8 mouse cellular contexts compared by ENCODE assay signal in genomic region chr7:100495581-100496251, GRCm38 (mm10). TPM values are rescaled to one million over a fixed set of nuclear protein-coding genes. Genes with fewer than 3 reads are reported as not detected.
DNase-seq lines count a peak whose midpoint lies in the region; ATAC-seq lines count a peak whose summit lies in the region.

No protein-coding gene starts in this region.

- peak; percentile 54 to 77 for DNase-seq in urinary bladder, adult 18-20 months (ENCODE audit: low spot score in 2 of 2)
- no peak for DNase-seq in urinary bladder, postnatal 10 days (ENCODE audit: low spot score)
- peak; percentile 76 for DNase-seq in kidney, postnatal 14 days

- peak overlapping the region; percentile 51 for H3K4me3 ChIP-seq in embryonic facial prominence, embryonic 13.5 days
- peak overlapping the region; percentile 55 for H3K4me3 ChIP-seq in heart, embryonic 16.5 days (ENCODE audit: low read length)
- H3K4me3 ChIP-seq in liver, embryonic 12.5 days = peak overlapping the region; percentile 82
- H3K4me3 ChIP-seq in stomach, embryonic 16.5 days (replicated peaks; ENCODE audit: low read length) = peak overlapping the region; percentile 53

- peak overlapping the region; percentile 84 for H3K27ac ChIP-seq in embryonic facial prominence, embryonic 13.5 days
- peak overlapping the region; percentile 78 for H3K27ac ChIP-seq in heart, embryonic 16.5 days (ENCODE audit: low read length)
- peak overlapping the region; percentile 91 for H3K27ac ChIP-seq in liver, embryonic 12.5 days
- H3K27ac ChIP-seq in stomach, embryonic 16.5 days (ENCODE audit: low read length) = peak overlapping the region; percentile 80

- H3K4me2 ChIP-seq in embryonic facial prominence, embryonic 13.5 days = peak overlapping the region; percentile 94
- H3K4me2 ChIP-seq in heart, embryonic 16.5 days (ENCODE audit: low read depth, low read length) = peak overlapping the region; percentile 77
- peak overlapping the region; percentile 94 for H3K4me2 ChIP-seq in liver, embryonic 12.5 days
- peak overlapping the region; percentile 85 for H3K4me2 ChIP-seq in stomach, embryonic 16.5 days (ENCODE audit: low read depth, low read length)

- H3K9me3 ChIP-seq in embryonic facial prominence, embryonic 13.5 days = no peaks in the 10 kb centered on the region
- H3K9me3 ChIP-seq in heart, embryonic 16.5 days (replicated peaks; ENCODE audit: control insufficient read depth, low read length) = no peaks in the 10 kb centered on the region
- H3K9me3 ChIP-seq in liver, embryonic 12.5 days (replicated peaks) = no peaks in the 10 kb centered on the region
- no peaks in the 10 kb centered on the region for H3K9me3 ChIP-seq in stomach, embryonic 16.5 days (replicated peaks; ENCODE audit: control insufficient read depth, low read length)

- H3K9ac ChIP-seq in embryonic facial prominence, embryonic 13.5 days = peak overlapping the region; percentile 55
- H3K9ac ChIP-seq in heart, embryonic 16.5 days (ENCODE audit: low read length) = peak overlapping the region; percentile 55
- H3K9ac ChIP-seq in liver, embryonic 12.5 days = peak overlapping the region; percentile 95
- peak overlapping the region; percentile 73 for H3K9ac ChIP-seq in stomach, embryonic 16.5 days (ENCODE audit: low read length)

- H3K4me1 ChIP-seq in embryonic facial prominence, embryonic 13.5 days = peaks cover 45% of the 10 kb centered on the region
- H3K4me1 ChIP-seq in heart, embryonic 16.5 days (ENCODE audit: control insufficient read depth, insufficient read depth, low read length) = peaks cover 30% of the 10 kb centered on the region
- peaks cover 80% of the 10 kb centered on the region for H3K4me1 ChIP-seq in liver, embryonic 12.5 days
- peaks cover 34% of the 10 kb centered on the region for H3K4me1 ChIP-seq in stomach, embryonic 16.5 days (ENCODE audit: control insufficient read depth, insufficient read depth, low read length)

- 17% methylated on average over 11 of the region's 11 CpGs for WGBS in embryonic facial prominence, embryonic 13.5 days
- WGBS in heart, embryonic 16.5 days = 24% methylated on average over 11 of the region's 11 CpGs
- WGBS in liver, embryonic 12.5 days (ENCODE audit: insufficient replicate concordance) = 26% methylated on average over 11 of the region's 11 CpGs
- 21% methylated on average over 11 of the region's 11 CpGs for WGBS in stomach, embryonic 16.5 days

- H3K27me3 ChIP-seq in embryonic facial prominence, embryonic 13.5 days = no peaks in the 10 kb centered on the region
- H3K27me3 ChIP-seq in heart, embryonic 16.5 days (ENCODE audit: control insufficient read depth, insufficient read depth, low read length) = no peaks in the 10 kb centered on the region
- H3K27me3 ChIP-seq in liver, embryonic 12.5 days (replicated peaks) = no peaks in the 10 kb centered on the region
- no peaks in the 10 kb centered on the region for H3K27me3 ChIP-seq in stomach, embryonic 16.5 days (ENCODE audit: control insufficient read depth, insufficient read depth, low read length)

- peaks cover 36% of the 10 kb centered on the region for H3K36me3 ChIP-seq in embryonic facial prominence, embryonic 13.5 days
- H3K36me3 ChIP-seq in heart, embryonic 16.5 days (ENCODE audit: control insufficient read depth, insufficient read depth) = peaks cover 5% of the 10 kb centered on the region
- peaks cover 69% of the 10 kb centered on the region for H3K36me3 ChIP-seq in liver, embryonic 12.5 days
- H3K36me3 ChIP-seq in stomach, embryonic 16.5 days (ENCODE audit: control insufficient read depth, insufficient read depth, low read length) = peaks cover 10% of the 10 kb centered on the region; the same call in 1 of the 2 replicates

- ATAC-seq in embryonic facial prominence, embryonic 13.5 days (ENCODE audit: insufficient number of reproducible peaks, insufficient read depth, low FRiP score, low TSS enrichment, low read depth) = peak; percentile 46; the same call in 1 of the 2 replicates
- peak; percentile 66 for ATAC-seq in heart, embryonic 16.5 days (replicated peaks; ENCODE audit: extremely low read depth, insufficient read depth, low FRiP score)
- ATAC-seq in liver, embryonic 12.5 days = peak; percentile 31
- ATAC-seq in monocyte, adult 5-6 weeks (replicated peaks; ENCODE audit: insufficient number of reproducible peaks, low FRiP score, low TSS enrichment, poor library complexity, severe bottlenecking) = peak; percentile 75
- ATAC-seq in stomach, embryonic 16.5 days (ENCODE audit: insufficient read depth, low FRiP score) = peak; percentile 67

RNA-seq across cellular contexts. Expression of gene Ucp2, which starts 2.6 kb away (rescaled TPM):
- 159 and 170 TPM in 2 replicates for polyA plus RNA-seq in embryonic facial prominence, embryonic 13.5 days (2015; fragmentation: Nextera tagmentation; extraction: Ambion mirVana)
- polyA plus RNA-seq in heart, embryonic 16.5 days (2015; fragmentation: Nextera tagmentation; extraction: Ambion mirVana) = 150 and 195 TPM in 2 replicates
- polyA plus RNA-seq in liver, embryonic 12.5 days (2016; fragmentation: Nextera tagmentation; extraction: Ambion mirVana) = 814 and 842 TPM in 2 replicates
- 334 to 441 TPM (median 351 TPM) in 3 replicates for total RNA-seq in monocyte, adult 5-6 weeks (2017)
- 351 and 400 TPM in 2 replicates for polyA plus RNA-seq in stomach, embryonic 16.5 days (2015; fragmentation: Nextera tagmentation; extraction: Ambion mirVana)

RNA-seq across cellular contexts. Expression of gene Dnajb13, which starts 19.0 kb away (rescaled TPM):
- 0.18 and 0.26 TPM in 2 replicates for polyA plus RNA-seq in embryonic facial prominence, embryonic 13.5 days (2015; fragmentation: Nextera tagmentation; extraction: Ambion mirVana)
- 0.85 and 1.5 TPM in 2 replicates for polyA plus RNA-seq in heart, embryonic 16.5 days (2015; fragmentation: Nextera tagmentation; extraction: Ambion mirVana)
- 2.5 TPM in 2 replicates for polyA plus RNA-seq in liver, embryonic 12.5 days (2016; fragmentation: Nextera tagmentation; extraction: Ambion mirVana)
- 1.7 to 3.6 TPM in 2 of 3 replicates, not detected in the other for total RNA-seq in monocyte, adult 5-6 weeks (2017)
- polyA plus RNA-seq in stomach, embryonic 16.5 days (2015; fragmentation: Nextera tagmentation; extraction: Ambion mirVana) = 0.99 and 1.0 TPM in 2 replicates

RNA-seq across cellular contexts. Expression of gene Ucp3, which starts 22.9 kb away (rescaled TPM):
- polyA plus RNA-seq in embryonic facial prominence, embryonic 13.5 days (2015; fragmentation: Nextera tagmentation; extraction: Ambion mirVana) = not detected in 2 replicates
- polyA plus RNA-seq in heart, embryonic 16.5 days (2015; fragmentation: Nextera tagmentation; extraction: Ambion mirVana) = 0.25 and 0.30 TPM in 2 replicates
- polyA plus RNA-seq in liver, embryonic 12.5 days (2016; fragmentation: Nextera tagmentation; extraction: Ambion mirVana) = 0.10 TPM in 1 of 2 replicates, not detected in the other
- 0.29 TPM in 1 of 3 replicates, not detected in the others for total RNA-seq in monocyte, adult 5-6 weeks (2017)
- 0.10 and 0.11 TPM in 2 replicates for polyA plus RNA-seq in stomach, embryonic 16.5 days (2015; fragmentation: Nextera tagmentation; extraction: Ambion mirVana)

RNA-seq across cellular contexts. Expression of gene Coa4, which starts 41.2 kb away (rescaled TPM):
- 17.6 and 18.8 TPM in 2 replicates for polyA plus RNA-seq in embryonic facial prominence, embryonic 13.5 days (2015; fragmentation: Nextera tagmentation; extraction: Ambion mirVana)
- polyA plus RNA-seq in heart, embryonic 16.5 days (2015; fragmentation: Nextera tagmentation; extraction: Ambion mirVana) = 18.7 and 24.0 TPM in 2 replicates
- 15.1 and 18.1 TPM in 2 replicates for polyA plus RNA-seq in liver, embryonic 12.5 days (2016; fragmentation: Nextera tagmentation; extraction: Ambion mirVana)
- 6.1 to 12.5 TPM (median 7.5 TPM) in 3 replicates for total RNA-seq in monocyte, adult 5-6 weeks (2017)
- 28.6 and 34.3 TPM in 2 replicates for polyA plus RNA-seq in stomach, embryonic 16.5 days (2015; fragmentation: Nextera tagmentation; extraction: Ambion mirVana)
